17 mouse cellular contexts compared by ENCODE assay signal in genomic region chr5:80199626-80200025, GRCm38 (mm10).
"Had no signal": no experiment of that assay in that cellular context is flagged by ENCODE, and none has a peak within 500 bp of the region (broad histone marks: within the 10 kb centered on the region; RNA-seq: fewer than 3 reads in every experiment).

No protein-coding gene starts in this region.

- ATAC-seq: liver, embryonic 12.5 days; liver, postnatal 0 days; lung, postnatal 0 days; midbrain, embryonic 13.5 days; midbrain, embryonic 15.5 days; midbrain, embryonic 16.5 days had no signal

- DNase-seq: left cerebral cortex, postnatal 4 days; liver; liver, embryonic 13.5 days; liver, postnatal 0 days; lung, adult 18-20 months; lung, adult 2 months; lung, embryonic 14.5 days; lung, postnatal 10 days; lung, postnatal 14 days; lung, postnatal 36 days; lung, postnatal 4 days; midbrain, embryonic 14.5 days had no signal
